Mouse (Mus musculus): ENCODE results near the gene Ifih1.

- no peak for TF ChIP-seq CTCF (IDR thresholded peaks at IDR 0.05; ENCODE audit: low read depth)
- no peak for TF ChIP-seq EP300 (IDR thresholded peaks at IDR 0.05; ENCODE audit: low read depth)
Measured at GRCm38 (mm10) chr2:62628356-62628755, 17.7 kb downstream of the Ifih1 start.
